Mouse (Mus musculus) cerebral cortex, adult 2 months (tissue): ENCODE results near the gene Tmem87a.

ENCODE experiments used
- WGBS: fragments of 180-500 bp; shearing (Covaris S2); methylation state at CpG from one replicate; pipeline ENCODE4 v1.1.7; 2018; 5-methylcytosine and 5-hydroxymethylcytosine counted together

The Tmem87a gene

GRCm38 (mm10) chr2:120352682-120353646, 50.9 kb downstream of the Tmem87a start, which contains the start of gene Vps39:
TSS of gene Vps39 (minus strand) at chr2:120353137.
- WGBS, result 14% methylated on average over 44 of the region's 44 CpGs

DNA sequence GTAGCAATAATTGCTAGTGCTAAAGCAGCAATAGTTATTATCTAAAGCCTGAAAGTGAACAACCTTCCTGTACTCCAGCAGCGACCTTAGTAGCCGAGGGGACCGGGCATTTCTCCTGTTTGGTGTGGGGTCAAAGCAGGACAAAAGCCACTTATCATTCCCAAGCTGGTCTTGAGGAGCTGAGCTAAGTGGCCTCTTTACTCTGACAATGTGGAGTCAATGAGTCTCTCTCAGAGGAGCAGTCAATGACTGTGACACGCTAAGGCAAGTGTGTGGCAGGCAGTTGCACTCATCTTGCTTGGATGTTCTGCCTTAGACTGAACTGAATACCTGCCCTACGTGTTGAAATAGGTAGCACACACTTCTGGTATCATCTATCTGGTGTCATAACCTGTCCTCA, 52.6 kb downstream of the Tmem87a start:
- 76% methylated on average over 5 of the region's 5 CpGs for WGBS

- 58% methylated on average over 9 of the region's 9 CpGs for WGBS
Measured at GRCm38 (mm10) chr2:120348120-120348519, 55.8 kb downstream of the Tmem87a start.

- 92% methylated on average over 1 of the region's 1 CpGs for WGBS
Measured at GRCm38 (mm10) chr2:120341741-120342140, 62.2 kb downstream of the Tmem87a start.

DNA sequence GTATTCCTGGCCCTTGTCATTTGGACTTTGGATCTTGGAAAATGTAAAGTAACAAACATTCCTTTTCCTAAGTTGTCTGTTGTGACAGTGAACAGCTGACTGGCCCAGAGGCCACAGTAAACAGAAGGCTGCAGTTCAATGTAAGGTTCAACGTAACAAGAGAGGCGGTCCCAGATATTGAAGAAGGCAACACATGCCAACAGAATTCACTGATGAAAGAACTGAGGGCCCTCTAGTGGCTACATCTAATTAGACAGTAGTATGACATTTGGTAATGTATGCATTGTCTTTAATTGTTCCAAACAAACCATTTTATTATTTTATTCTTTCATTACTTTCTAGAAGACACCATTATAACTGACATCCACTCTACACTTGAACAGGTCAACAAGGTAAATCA, 66.0 kb downstream of the Tmem87a start:
- WGBS, result 35% methylated on average over 2 of the region's 2 CpGs

DNA sequence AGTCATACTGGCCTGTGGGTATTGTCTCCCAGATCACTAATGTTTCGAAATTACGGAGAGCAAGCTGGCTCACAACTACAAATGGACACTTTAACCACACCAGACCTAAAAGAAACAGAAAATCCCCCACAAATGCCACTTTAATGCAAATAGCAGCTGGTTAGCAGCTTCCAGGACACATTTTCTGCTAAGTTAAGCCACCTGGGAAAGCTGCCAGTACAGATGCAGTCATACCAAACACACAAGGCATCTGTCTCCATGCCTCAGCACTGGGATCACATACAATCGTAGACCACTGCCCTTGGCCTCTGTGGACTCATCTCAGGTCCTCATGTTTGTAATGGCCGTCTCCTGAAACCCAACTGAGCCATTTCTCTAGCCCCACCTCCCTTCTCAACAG, 72.3 kb downstream of the Tmem87a start:
- WGBS, result 46% methylated on average over 4 of the region's 4 CpGs

DNA sequence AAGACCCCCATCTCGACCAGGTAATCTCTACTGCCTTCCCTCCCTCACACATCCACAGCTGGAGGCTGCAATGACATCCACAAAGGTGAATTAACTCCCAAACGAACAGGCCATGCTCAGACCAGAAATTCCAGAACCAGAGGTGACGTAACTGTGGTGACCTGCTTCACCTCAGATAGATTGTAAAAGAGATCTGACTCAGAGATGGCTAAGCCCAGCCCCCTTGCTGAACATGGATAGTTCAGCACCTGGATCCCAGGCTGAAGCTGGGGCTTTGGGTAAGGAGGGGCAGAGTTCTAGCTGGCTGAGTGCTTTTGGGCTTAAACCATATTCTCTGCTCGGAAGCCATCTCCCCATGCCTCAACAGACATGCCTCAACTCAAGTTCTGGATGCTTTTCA, 88.8 kb downstream of the Tmem87a start:
- 82% methylated on average over 4 of the region's 4 CpGs for WGBS

- 94% methylated on average over 4 of the region's 4 CpGs for WGBS
Measured at GRCm38 (mm10) chr2:120314487-120314886, 89.4 kb downstream of the Tmem87a start.

DNA sequence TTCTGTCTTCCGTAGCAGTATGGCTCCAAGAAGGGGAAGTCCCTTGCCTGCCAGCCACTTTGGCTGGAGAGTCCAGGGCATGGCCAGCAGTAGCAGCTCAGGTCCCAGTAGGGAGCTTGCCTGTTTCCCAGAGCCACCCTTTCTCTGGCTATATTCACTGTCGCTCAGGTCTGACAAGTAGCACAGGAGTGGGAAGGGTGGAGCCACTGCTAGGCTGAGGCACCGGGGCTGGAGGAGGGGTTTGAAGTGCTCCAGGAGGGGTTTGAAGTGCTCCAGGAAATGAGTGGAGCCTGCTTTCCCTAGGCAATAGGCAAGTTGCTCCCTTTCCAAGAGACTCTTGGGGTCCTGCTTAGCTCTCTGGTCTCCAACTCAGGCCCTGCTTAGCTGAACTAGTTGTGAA, 89.9 kb downstream of the Tmem87a start, which contains the start of gene Pla2g4f:
Gene Pla2g4f, minus strand, starts transcription at position 190 of the 400 bp plus-strand sequence.
- 52% methylated on average over 3 of the region's 3 CpGs for WGBS

DNA sequence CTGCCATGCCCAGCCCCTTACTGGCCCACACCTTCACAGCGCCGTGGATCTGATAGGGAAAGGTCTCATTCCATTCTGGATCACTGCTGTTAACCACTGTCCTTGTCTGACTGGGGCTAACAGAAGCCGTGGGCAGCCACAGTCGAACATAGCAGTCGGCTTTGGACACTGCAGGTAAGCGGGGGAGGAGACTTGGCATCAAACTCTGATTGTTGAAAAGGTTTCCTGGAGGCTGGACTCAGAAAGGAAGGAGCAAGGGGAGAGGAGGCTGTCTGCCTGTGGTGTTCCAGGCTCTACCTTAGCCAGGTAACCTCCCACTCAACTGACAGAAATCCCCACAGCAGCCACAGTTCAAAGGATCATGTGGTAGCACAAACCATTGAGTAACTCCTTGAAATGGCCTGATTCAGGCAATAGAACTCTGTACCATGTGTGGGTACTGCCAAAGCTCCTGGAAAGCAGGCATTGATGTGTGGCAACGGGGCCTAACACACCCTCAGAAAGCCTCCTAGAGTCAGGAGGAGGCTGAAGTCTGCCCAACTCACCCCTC, 91.6 kb downstream of the Tmem87a start:
- WGBS, result 81% methylated on average over 7 of the region's 7 CpGs
